Mouse (Mus musculus): ENCODE results near the gene Comp. TPM values are rescaled to one million over a fixed set of nuclear protein-coding genes. Genes with fewer than 3 reads are reported as not detected.

Gene Comp
- polyA plus RNA-seq, 1 experiment from 2014 or later = 0.43 TPM

GRCm38 (mm10) chr8:70342007-70342406 lies 31.4 kb upstream of the Comp start:
- Histone ChIP-seq H3K36me3 (peaks cover 83% of the 10 kb centered on the region), H3K4me1 (peaks cover 19% of the 10 kb centered on the region), H3K9me3 (no peaks in the 10 kb centered on the region), H3K27ac (no peak overlapping the region), H3K4me3 (no peak overlapping the region), H3K27me3 (ENCODE audit: insufficient read depth, poor library complexity, severe bottlenecking) (no peaks in the 10 kb centered on the region)
- no peak for DNase-seq (ENCODE audit: low spot score)
- 90% methylated on average over 14 of the region's 14 CpGs for WGBS

GRCm38 (mm10) chr8:70343076-70343475 lies 30.3 kb upstream of the Comp start:
- no peak for DNase-seq (ENCODE audit: low spot score)
- Histone ChIP-seq H3K27me3 (ENCODE audit: insufficient read depth, poor library complexity, severe bottlenecking) (no peaks in the 10 kb centered on the region), H3K4me3 (no peak overlapping the region), H3K4me1 (peaks cover 22% of the 10 kb centered on the region), H3K36me3 (peaks cover 73% of the 10 kb centered on the region), H3K27ac (no peak overlapping the region), H3K9me3 (no peaks in the 10 kb centered on the region)
- WGBS = 93% methylated on average over 7 of the region's 7 CpGs

- H3K4me3 ChIP-seq = no peak overlapping the region
- peaks cover 73% of the 10 kb centered on the region for H3K36me3 ChIP-seq
- WGBS = 61% methylated on average over 6 of the region's 6 CpGs
- DNase-seq (ENCODE audit: low spot score) = no peak
- no peaks in the 10 kb centered on the region for H3K27me3 ChIP-seq (ENCODE audit: insufficient read depth, poor library complexity, severe bottlenecking)
- peaks cover 28% of the 10 kb centered on the region for H3K4me1 ChIP-seq
- no peaks in the 10 kb centered on the region for H3K9me3 ChIP-seq
- H3K27ac ChIP-seq = no peak overlapping the region
These were observed 29.7 kb upstream of the Comp start for GRCm38 (mm10) chr8:70343696-70344095.

DNA sequence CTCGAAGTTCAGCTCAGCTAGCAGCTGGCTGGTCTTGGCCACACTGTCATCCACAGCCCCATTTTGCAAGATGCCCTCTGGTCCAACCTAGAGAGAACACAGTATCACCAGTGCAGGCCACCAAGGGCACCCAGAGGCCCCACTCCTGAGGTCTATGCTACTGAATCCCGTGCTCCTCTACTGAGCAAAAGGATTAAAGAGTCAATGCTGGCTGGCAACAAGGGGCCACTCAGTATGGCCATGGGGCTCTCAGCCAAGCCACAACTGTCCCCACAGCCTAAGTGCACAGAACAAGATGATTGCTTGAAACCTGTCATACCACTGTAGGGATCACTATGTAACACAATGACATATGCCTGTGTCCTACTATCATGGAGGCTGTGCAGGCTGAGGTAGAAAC lies 29.1 kb upstream of the Comp start:
- peaks cover 34% of the 10 kb centered on the region for H3K4me1 ChIP-seq
- H3K36me3 ChIP-seq = peaks cover 73% of the 10 kb centered on the region
- H3K27ac ChIP-seq = no peak overlapping the region
- WGBS = 87% methylated on average over 2 of the region's 2 CpGs
- H3K9me3 ChIP-seq = no peaks in the 10 kb centered on the region
- no peak overlapping the region for H3K4me3 ChIP-seq
- H3K27me3 ChIP-seq (ENCODE audit: insufficient read depth, poor library complexity, severe bottlenecking) = no peaks in the 10 kb centered on the region
- no peak for DNase-seq (ENCODE audit: low spot score)

- H3K27ac ChIP-seq = no peak overlapping the region
- H3K4me1 ChIP-seq = peaks cover 59% of the 10 kb centered on the region
- peaks cover 58% of the 10 kb centered on the region for H3K36me3 ChIP-seq
- no peaks in the 10 kb centered on the region for H3K9me3 ChIP-seq
- WGBS = 86% methylated on average over 4 of the region's 4 CpGs
- no peaks in the 10 kb centered on the region for H3K27me3 ChIP-seq (ENCODE audit: insufficient read depth, poor library complexity, severe bottlenecking)
- DNase-seq (ENCODE audit: low spot score) = no peak
- no peak overlapping the region for H3K4me3 ChIP-seq
These were observed 25.9 kb upstream of the Comp start for GRCm38 (mm10) chr8:70347443-70347842.

- peaks cover 62% of the 10 kb centered on the region for H3K4me1 ChIP-seq
- WGBS = 77% methylated on average over 1 of the region's 1 CpGs
- H3K27me3 ChIP-seq (ENCODE audit: insufficient read depth, poor library complexity, severe bottlenecking) = no peaks in the 10 kb centered on the region
- H3K4me3 ChIP-seq = 0 out of 2 replicates have a peak overlapping the region, but pooled peaks have one; percentile 2
- no peak overlapping the region for H3K27ac ChIP-seq
- no peaks in the 10 kb centered on the region for H3K9me3 ChIP-seq
- peaks cover 54% of the 10 kb centered on the region for H3K36me3 ChIP-seq
- no peak for DNase-seq (ENCODE audit: low spot score)
These were observed 25.4 kb upstream of the Comp start for GRCm38 (mm10) chr8:70347860-70348420.

- peak overlapping the region; percentile 97; the same call in 1 of the 2 replicates for H3K27ac ChIP-seq
- H3K4me3 ChIP-seq = peak overlapping the region; percentile 98
- no peaks in the 10 kb centered on the region for H3K27me3 ChIP-seq (ENCODE audit: insufficient read depth, poor library complexity, severe bottlenecking)
- peaks cover 34% of the 10 kb centered on the region for H3K36me3 ChIP-seq
- WGBS = 60% methylated on average over 15 of the region's 15 CpGs
- DNase-seq (ENCODE audit: low spot score) = no peak
- H3K9me3 ChIP-seq = no peaks in the 10 kb centered on the region
- peaks cover 63% of the 10 kb centered on the region for H3K4me1 ChIP-seq
These were observed 22.0 kb upstream of the Comp start for GRCm38 (mm10) chr8:70351035-70351999.

GRCm38 (mm10) chr8:70352000-70352384 lies 21.4 kb upstream of the Comp start:
- Histone ChIP-seq H3K4me1 (peaks cover 60% of the 10 kb centered on the region), H3K4me3 (peak overlapping the region; percentile 98), H3K27ac (peak overlapping the region; percentile 97), H3K9me3 (no peaks in the 10 kb centered on the region), H3K27me3 (ENCODE audit: insufficient read depth, poor library complexity, severe bottlenecking) (no peaks in the 10 kb centered on the region), H3K36me3 (peaks cover 29% of the 10 kb centered on the region)
- WGBS = 29% methylated on average over 3 of the region's 3 CpGs
- DNase-seq (ENCODE audit: low spot score) = no peak

GRCm38 (mm10) chr8:70352657-70353151 lies 20.7 kb upstream of the Comp start:
- WGBS = under 1% methylated on average over 64 of the region's 64 CpGs
- DNase-seq (ENCODE audit: low spot score) = no peak
- Histone ChIP-seq H3K4me1 (peaks cover 60% of the 10 kb centered on the region), H3K4me3 (peak overlapping the region; percentile 98), H3K9me3 (no peaks in the 10 kb centered on the region), H3K27me3 (ENCODE audit: insufficient read depth, poor library complexity, severe bottlenecking) (peaks cover 3% of the 10 kb centered on the region; the same call in 1 of the 2 replicates), H3K36me3 (peaks cover 29% of the 10 kb centered on the region), H3K27ac (peak overlapping the region; percentile 97)

DNA sequence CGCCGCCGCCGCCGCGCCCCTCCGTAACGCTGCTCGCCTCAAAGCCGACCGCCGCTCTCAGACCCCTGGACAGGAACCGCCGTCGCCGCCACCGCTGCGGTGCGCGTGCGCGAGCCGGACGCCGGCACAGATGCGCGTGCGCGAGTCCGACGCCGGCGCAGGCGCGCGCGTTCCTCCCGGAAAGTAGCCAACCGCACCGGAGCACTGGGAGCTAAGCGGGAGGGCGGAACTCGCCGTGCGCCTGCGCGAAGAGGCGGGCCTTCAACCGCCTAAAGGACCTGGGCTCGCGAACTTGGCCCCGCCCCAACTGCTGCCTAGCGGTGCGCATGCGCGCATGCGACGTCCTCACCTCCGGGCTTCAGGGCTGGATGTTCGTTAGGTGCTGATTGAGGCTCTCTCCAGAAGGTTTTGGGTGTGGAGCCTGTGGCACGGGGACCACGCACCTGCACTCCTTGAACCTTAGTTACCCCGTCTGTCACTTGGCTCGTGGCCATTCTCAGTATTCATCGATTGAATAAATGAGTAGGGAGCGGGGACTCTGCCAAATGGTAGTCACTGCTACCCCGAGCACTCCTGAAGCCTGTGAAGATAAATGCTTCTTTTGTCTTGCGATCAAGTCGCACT lies 20.1 kb upstream of the Comp start, which contains the start of gene Upf1:
Upf1 (minus strand) TSS at position 85 of the 624 bp plus-strand sequence.
- 1% methylated on average over 60 of the region's 69 CpGs for WGBS
- H3K4me3 ChIP-seq = peak within 1 kb of the TSS; percentile 98
- peaks cover 26% of the 10 kb centered on the region for H3K36me3 ChIP-seq
- no peaks in the 10 kb centered on the region for H3K9me3 ChIP-seq
- peak; percentile 99 for DNase-seq (ENCODE audit: low spot score)
- peak within 1 kb of the TSS; percentile 97 for H3K27ac ChIP-seq
- peaks cover 6% of the 10 kb centered on the region; the same call in 1 of the 2 replicates for H3K27me3 ChIP-seq (ENCODE audit: insufficient read depth, poor library complexity, severe bottlenecking)
- peaks cover 55% of the 10 kb centered on the region for H3K4me1 ChIP-seq

GRCm38 (mm10) chr8:70354004-70354403 lies 19.4 kb upstream of the Comp start:
- DNase-seq (ENCODE audit: low spot score) = no peak
- peak overlapping the region; percentile 98 for H3K4me3 ChIP-seq
- peaks cover 48% of the 10 kb centered on the region for H3K4me1 ChIP-seq
- H3K27me3 ChIP-seq (ENCODE audit: insufficient read depth, poor library complexity, severe bottlenecking) = peaks cover 12% of the 10 kb centered on the region; the same call in 1 of the 2 replicates
- WGBS = 57% methylated on average over 4 of the region's 4 CpGs
- peak overlapping the region; percentile 97 for H3K27ac ChIP-seq
- H3K9me3 ChIP-seq = no peaks in the 10 kb centered on the region
- H3K36me3 ChIP-seq = peaks cover 19% of the 10 kb centered on the region

DNA sequence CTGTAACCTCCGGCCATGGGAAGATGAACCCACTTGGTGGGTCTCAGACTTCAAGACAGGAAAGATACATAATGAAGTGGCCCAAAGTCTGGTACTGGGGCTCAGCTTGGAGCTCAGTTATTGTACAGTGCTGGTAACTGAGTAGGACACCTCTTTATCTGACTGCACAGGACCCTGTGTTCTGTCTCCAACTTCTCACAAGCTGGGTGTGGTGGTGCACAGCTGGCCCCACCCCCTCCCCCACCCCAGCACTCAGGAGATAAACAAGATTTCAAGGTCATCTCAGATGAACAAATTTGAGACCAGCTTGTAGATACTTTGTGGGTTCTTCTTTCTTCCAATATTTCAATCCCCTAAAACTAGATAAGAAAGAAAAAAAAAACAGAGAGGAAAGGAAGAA lies 17.2 kb upstream of the Comp start:
- DNase-seq (ENCODE audit: low spot score) = no peak
- Histone ChIP-seq H3K4me3 (no peak overlapping the region), H3K27ac (peak overlapping the region; percentile 12; the same call in 1 of the 2 replicates), H3K36me3 (0 out of 2 replicates have a peak, but pooled peaks cover 3% of the 10 kb centered on the region), H3K27me3 (ENCODE audit: insufficient read depth, poor library complexity, severe bottlenecking) (peaks cover 12% of the 10 kb centered on the region; the same call in 1 of the 2 replicates), H3K9me3 (no peaks in the 10 kb centered on the region), H3K4me1 (peaks cover 28% of the 10 kb centered on the region)
- 85% methylated on average over 1 of the region's 1 CpGs for WGBS

Data from heart, embryonic 10.5 days (tissue).